Mouse (Mus musculus) hindbrain, embryonic 14.5 days (tissue): ENCODE results near the gene Sema3b. TPM values are rescaled to one million over a fixed set of nuclear protein-coding genes. Genes with fewer than 3 reads are reported as not detected.

Experiments used
- ATAC-seq: fragments of 200-750 bp; cut with Nextera tagmentation; 2 replicates; pipeline ENCODE4 v1.8.0; 2017; ENCODE audit warnings: moderate number of reproducible peaks, mild to moderate bottlenecking, moderate TSS enrichment, moderate library complexity; ENCODE audit not compliant: low FRiP score
- DNase-seq: peaks from one replicate; pipeline ENCODE4 v3.0.0-alpha.2; 2015; ENCODE audit warnings: low spot score
- H3K27ac ChIP-seq: fragments of 300-500 bp; sonication (generic); 2 replicates; pipeline ENCODE4 v1.5.1; 2014; ENCODE audit warnings: mild to moderate bottlenecking, moderate library complexity
- H3K27me3 ChIP-seq: fragments of 300-500 bp; sonication (generic); 2 replicates; pipeline ENCODE4 v1.6.1; 2014; ENCODE audit warnings: mild to moderate bottlenecking, low read length, mixed read lengths; ENCODE audit not compliant: control insufficient read depth, insufficient read depth
- H3K36me3 ChIP-seq: fragments of 300-500 bp; sonication (generic); replicated peaks from 2 replicates; pipeline ENCODE4 v1.6.1; 2014; ENCODE audit not compliant: control insufficient read depth, insufficient read depth
- H3K4me1 ChIP-seq: fragments of 300-500 bp; sonication (generic); replicated peaks from 2 replicates; pipeline ENCODE4 v1.6.1; 2014; ENCODE audit warnings: antibody characterized with exemption, low read length, mixed read lengths; ENCODE audit not compliant: control insufficient read depth, insufficient read depth
- H3K4me2 ChIP-seq: fragments of 300-500 bp; sonication (generic); replicated peaks from 2 replicates; pipeline ENCODE4 v1.6.1; 2014; ENCODE audit warnings: mild to moderate bottlenecking, moderate library complexity
- H3K4me3 ChIP-seq: fragments of 300-500 bp; sonication (generic); replicated peaks from 2 replicates; pipeline ENCODE4 v1.5.1; 2014; ENCODE audit warnings: mild to moderate bottlenecking, low read length
- H3K9ac ChIP-seq: fragments of 300-500 bp; sonication (generic); 2 replicates; pipeline ENCODE4 v1.6.1; 2014
- H3K9me3 ChIP-seq: fragments of 300-500 bp; sonication (generic); 2 replicates; pipeline ENCODE4 v1.6.1; 2016; ENCODE audit warnings: low read length; ENCODE audit not compliant: control insufficient read depth
- WGBS: fragments of 180-500 bp; shearing (Covaris S2); extraction: QIAGEN DNeasy Blood & Tissue Kit; methylation state at CpG from one replicate; pipeline ENCODE4 v1.1.7; 2014; 5-methylcytosine and 5-hydroxymethylcytosine counted together
- polyA plus RNA-seq: library from polyadenylated mRNA; unstranded; fragments of >200 nt; fragmentation: Nextera tagmentation; extraction: Ambion mirVana; gene quantifications from 2 replicates; pipeline ENCODE4 v1.2.1, GENCODE M21; 2014

Sema3b gene
- 4.2 and 4.5 TPM in 2 replicates for polyA plus RNA-seq

DNA sequence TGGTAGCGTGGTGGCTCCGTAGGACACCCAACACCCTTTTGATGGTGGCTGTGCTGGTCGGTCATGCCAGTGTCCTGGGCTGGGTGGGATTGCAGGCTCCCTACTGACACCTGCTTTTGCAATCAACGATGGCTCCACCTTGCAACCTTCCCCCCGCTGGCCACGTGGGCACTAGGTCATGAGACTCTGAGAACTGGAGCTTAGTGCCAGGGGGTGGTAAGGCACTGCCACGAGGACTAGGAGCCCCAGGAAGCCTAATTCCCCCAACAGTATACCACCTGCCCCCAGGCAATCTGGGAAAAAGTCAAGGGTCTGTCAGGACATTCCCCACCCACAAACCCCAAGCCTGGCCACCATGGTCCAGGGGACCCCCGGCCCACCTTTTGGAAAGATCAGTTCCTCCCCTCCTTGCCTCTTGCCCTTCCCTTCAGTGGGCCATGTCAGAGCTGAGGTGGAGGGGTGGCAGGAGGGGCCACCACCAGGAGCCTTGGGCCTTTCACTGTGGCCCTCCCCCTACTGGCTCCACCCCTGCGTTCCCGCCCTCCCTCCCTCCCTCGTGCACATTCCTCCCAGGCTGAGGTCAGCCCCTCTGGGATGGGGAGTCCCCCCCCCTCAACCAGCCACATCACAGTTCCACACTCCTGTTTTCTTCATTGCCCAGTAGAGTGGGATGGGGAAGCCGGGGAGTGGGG lies at the start of gene Sema3b:
Sema3b (minus strand) TSS at position 489 of the 692 bp plus-strand sequence.
- Histone ChIP-seq H3K27ac (no peak within 1 kb of the TSS), H3K27me3 (no peaks in the 10 kb centered on the region), H3K9ac (no peak within 1 kb of the TSS), H3K4me2 (no peak within 1 kb of the TSS), H3K9me3 (no peaks in the 10 kb centered on the region), H3K4me3 (no peak within 1 kb of the TSS), H3K36me3 (peaks cover 4% of the 10 kb centered on the region; the same call in 1 of the 2 replicates), H3K4me1 (peaks cover 29% of the 10 kb centered on the region)
- ATAC-seq (no peak), DNase-seq (no peak)
- 48% methylated on average over 12 of the region's 12 CpGs for WGBS

DNA sequence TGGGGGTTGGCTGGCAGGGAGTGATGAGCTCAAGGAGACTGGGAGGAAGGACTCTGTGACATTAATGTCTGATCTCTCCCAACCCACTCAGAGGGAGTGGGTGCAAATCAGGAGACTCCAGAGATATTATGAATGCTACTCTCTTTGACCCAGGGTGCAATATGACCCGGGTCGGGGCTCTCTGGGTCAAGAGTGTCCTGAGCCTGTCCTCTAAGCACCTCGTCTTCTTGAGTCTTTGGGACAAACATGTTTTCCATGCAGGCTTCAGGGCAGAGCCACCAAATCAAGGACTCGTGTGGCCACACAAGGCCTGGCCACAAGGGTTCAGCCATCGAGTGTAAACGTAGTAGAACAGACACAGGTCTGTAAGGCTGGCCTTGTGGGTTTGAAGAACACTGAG lies 49.1 kb upstream of the Sema3b start:
- Histone ChIP-seq H3K4me1 (no peaks in the 10 kb centered on the region; the same call in none of the 2 replicates), H3K9me3 (no peaks in the 10 kb centered on the region), H3K4me3 (no peak overlapping the region), H3K4me2 (no peak overlapping the region), H3K27ac (no peak overlapping the region), H3K27me3 (no peaks in the 10 kb centered on the region), H3K9ac (no peak overlapping the region), H3K36me3 (no peaks in the 10 kb centered on the region)
- DNase-seq (no peak), ATAC-seq (no peak)
- 90% methylated on average over 6 of the region's 6 CpGs for WGBS

DNA sequence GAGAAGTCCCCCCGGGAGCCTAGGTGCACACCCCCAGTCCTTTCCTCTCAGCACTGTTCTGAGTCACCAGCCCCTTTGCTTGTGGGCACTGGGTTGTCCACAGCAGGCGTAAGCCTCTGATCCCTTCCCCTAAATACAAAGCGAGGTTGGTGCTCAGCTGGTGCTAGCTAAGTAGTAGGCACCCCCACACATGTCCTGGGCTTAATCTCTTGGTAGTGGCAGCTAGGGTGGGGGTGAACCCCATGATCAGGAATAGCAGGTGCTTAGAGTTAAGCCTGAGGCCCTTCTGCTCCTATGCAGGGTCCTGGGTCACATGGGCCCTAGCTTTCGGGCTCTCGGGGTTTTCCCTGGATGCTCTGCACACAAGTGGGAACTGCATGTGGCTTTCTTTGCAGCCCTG lies 48.1 kb upstream of the Sema3b start:
- no peak for DNase-seq
- ATAC-seq: no peak
- Histone ChIP-seq H3K36me3 (no peaks in the 10 kb centered on the region), H3K9ac (no peak overlapping the region), H3K9me3 (no peaks in the 10 kb centered on the region), H3K4me1 (no peaks in the 10 kb centered on the region; the same call in 1 of the 2 replicates), H3K4me3 (no peak overlapping the region), H3K4me2 (no peak overlapping the region), H3K27ac (no peak overlapping the region), H3K27me3 (no peaks in the 10 kb centered on the region)
- whole genome bisulfite sequencing: 82% methylated on average over 5 of the region's 5 CpGs

DNA sequence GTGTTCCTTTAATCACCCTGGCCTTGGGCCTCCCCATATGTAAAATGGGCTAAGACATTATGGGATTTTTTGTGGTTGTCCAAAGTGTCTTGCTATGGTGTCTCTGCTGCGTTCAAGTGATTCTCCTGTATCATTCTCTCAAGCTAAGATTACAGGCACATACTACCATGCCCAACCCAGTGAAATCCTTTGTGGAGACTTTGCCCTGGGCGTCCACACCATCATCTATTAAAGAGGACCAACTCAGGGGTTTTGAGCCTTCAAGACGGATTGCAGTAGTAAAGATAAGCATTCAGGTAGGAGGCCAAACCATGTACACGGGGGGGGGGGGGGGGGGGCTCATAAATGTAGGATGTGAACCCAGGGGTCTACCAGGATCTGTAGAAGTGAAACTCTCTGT lies 45.6 kb upstream of the Sema3b start:
- no peaks in the 10 kb centered on the region for H3K27me3 ChIP-seq
- H3K4me2 ChIP-seq: no peak overlapping the region
- 0 out of 2 replicates have a peak, but pooled peaks cover 8% of the 10 kb centered on the region for H3K4me1 ChIP-seq
- H3K9me3 ChIP-seq: no peaks in the 10 kb centered on the region
- 83% methylated on average over 4 of the region's 4 CpGs for WGBS
- ATAC-seq (no peak), DNase-seq (no peak)
- H3K4me3 ChIP-seq: no peak overlapping the region
- H3K27ac ChIP-seq: no peak overlapping the region
- H3K36me3 ChIP-seq: no peaks in the 10 kb centered on the region
- H3K9ac ChIP-seq: no peak overlapping the region

DNA sequence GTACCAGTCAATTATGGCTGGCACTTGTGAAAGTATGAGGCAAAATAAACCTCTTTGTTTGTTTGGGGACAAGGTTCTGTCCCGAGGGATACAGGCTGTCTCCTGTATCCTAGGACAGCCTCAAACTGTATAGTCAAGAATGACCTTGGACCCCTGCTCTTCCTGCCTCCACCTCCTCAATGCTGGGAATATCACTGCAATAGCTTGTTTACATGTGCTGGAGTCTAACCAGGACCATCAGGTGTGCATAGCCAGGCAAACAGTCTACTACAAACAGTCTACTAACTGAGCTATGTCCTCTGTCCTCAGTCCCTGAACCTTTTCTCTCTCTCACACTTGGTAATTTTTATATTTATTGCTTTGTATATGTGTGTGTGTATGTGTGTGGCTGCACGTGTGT lies 44.4 kb upstream of the Sema3b start:
- no peak for DNase-seq
- no peak for ATAC-seq
- Histone ChIP-seq H3K27ac (no peak overlapping the region), H3K27me3 (no peaks in the 10 kb centered on the region), H3K9me3 (no peaks in the 10 kb centered on the region), H3K4me1 (0 out of 2 replicates have a peak, but pooled peaks cover 8% of the 10 kb centered on the region), H3K4me3 (no peak overlapping the region), H3K36me3 (no peaks in the 10 kb centered on the region), H3K4me2 (no peak overlapping the region), H3K9ac (no peak overlapping the region)
- WGBS: 88% methylated on average over 2 of the region's 2 CpGs

DNA sequence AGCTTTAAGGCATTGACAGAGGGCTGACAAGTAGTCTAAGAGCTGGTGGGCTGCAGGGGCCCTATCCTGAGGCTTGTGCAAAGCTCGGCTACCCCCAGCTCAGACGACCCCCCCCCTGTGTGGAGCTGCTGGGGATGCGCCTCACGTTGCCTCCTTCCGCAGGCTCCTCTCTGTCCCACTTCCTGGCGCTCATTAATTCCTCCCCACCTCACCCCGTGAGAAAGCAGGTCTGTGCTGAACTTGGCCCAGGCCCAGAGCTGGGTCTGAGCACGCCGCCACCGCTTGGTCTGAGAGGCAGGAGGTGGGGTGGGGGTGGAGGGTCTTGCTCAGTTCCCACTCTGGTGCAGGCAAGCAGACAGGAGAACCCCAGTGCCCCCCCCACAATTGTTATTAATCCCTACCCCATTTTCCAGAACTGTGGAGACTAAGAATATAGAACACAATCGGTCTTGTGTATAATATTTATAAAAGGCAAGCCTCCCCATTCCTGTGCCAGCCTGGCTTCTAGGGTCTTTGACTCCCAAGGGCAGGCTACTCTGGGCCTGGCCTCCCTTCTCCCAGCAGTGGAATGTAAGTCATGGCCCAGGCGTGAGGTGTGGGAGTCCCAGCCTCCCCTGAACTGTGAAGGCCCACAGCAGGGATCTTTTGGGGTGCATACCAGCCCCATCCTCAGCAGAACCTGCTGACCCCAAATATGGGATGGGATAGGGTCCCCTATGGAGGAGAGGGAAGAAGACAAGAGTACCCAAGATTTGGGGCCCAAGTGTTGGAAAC lies 41.9 kb upstream of the Sema3b start:
- H3K4me3 ChIP-seq: no peak overlapping the region
- DNase-seq (peak; percentile 43), ATAC-seq (peak; percentile 80)
- H3K9ac ChIP-seq: no peak overlapping the region
- no peaks in the 10 kb centered on the region for H3K9me3 ChIP-seq
- no peak overlapping the region for H3K4me2 ChIP-seq
- no peaks in the 10 kb centered on the region for H3K27me3 ChIP-seq
- 29% methylated on average over 12 of the region's 12 CpGs for WGBS
- H3K27ac ChIP-seq: peak overlapping the region; percentile 75
- H3K4me1 ChIP-seq: 0 out of 2 replicates have a peak, but pooled peaks cover 8% of the 10 kb centered on the region
- no peaks in the 10 kb centered on the region for H3K36me3 ChIP-seq

DNA sequence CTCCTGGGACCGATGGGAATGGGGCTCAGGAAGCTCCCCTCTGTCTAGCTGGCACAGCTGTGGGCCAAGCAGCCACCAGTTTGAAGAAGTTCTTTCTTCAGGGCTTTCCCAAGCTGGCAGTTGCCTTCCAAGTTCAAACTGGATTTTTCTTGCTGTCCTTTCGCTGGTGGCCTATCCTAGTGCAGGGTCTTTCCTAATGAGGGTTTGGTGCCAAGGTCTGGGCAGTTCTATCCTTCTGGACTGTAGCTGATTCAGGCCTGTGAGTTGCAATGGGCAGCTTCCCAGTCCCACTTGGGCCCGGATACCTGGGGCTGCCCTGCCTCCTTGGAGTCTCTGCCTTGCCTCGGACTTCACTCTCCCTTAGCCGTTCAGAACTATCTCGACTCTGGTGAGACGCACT lies 41.2 kb upstream of the Sema3b start:
- no peaks in the 10 kb centered on the region for H3K36me3 ChIP-seq
- DNase-seq: no peak
- ATAC-seq: no peak

DNA sequence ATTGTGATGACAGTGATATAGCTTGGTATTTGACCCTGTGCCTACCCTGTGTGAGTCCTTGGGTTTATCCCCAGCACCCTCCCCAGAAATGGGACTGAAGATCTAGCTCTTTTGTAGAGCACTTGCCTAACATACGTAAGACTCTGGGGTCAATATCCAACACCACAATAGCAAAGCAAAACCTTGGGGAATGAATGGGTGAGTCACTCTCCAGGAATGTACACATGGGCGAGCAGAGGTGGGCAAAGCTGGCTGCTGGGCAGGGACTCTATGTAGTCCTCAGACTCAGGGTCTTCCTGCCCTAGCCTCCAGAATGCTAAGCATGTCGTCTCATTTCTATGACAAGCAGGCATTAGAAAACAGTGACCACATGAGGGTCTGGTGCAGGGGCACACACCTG lies 39.7 kb upstream of the Sema3b start:
- no peak overlapping the region for H3K9ac ChIP-seq
- no peaks in the 10 kb centered on the region for H3K36me3 ChIP-seq
- H3K27me3 ChIP-seq: no peaks in the 10 kb centered on the region
- H3K4me1 ChIP-seq: peaks cover 18% of the 10 kb centered on the region; the same call in 1 of the 2 replicates
- no peaks in the 10 kb centered on the region for H3K9me3 ChIP-seq
- WGBS: 80% methylated on average over 3 of the region's 3 CpGs
- no peak for ATAC-seq
- H3K4me2 ChIP-seq: no peak overlapping the region
- no peak for DNase-seq
- no peak overlapping the region for H3K27ac ChIP-seq
- H3K4me3 ChIP-seq: no peak overlapping the region

More for the DNA sequence above, 41.2 kb upstream of the Sema3b start:
- Histone ChIP-seq H3K4me1 (0 out of 2 replicates have a peak, but pooled peaks cover 8% of the 10 kb centered on the region), H3K27ac (peak overlapping the region; percentile 75), H3K9me3 (no peaks in the 10 kb centered on the region), H3K9ac (no peak overlapping the region), H3K4me2 (no peak overlapping the region), H3K4me3 (no peak overlapping the region), H3K27me3 (no peaks in the 10 kb centered on the region)
- 66% methylated on average over 7 of the region's 7 CpGs for WGBS

DNA sequence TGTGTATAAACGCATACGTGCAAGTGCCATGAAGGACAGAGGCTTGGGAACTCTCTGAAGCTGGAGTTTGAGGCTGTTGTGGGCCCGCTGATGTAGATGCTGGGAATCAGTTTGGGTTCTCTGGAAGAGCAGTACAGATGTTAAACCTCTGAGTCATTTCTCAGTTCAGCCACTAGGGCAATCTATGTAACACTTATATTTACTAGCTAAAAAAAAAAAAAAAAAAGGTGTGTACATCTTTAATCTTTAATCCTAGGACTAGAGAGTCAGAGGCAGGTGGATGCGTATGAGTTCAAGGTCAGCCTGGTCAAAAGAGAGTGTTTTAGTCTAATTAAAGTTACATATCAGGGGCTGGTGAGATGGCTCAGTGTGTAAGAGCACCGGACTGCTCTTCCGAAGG lies 37.9 kb upstream of the Sema3b start:
- Histone ChIP-seq H3K9me3 (no peaks in the 10 kb centered on the region), H3K27me3 (no peaks in the 10 kb centered on the region), H3K4me1 (peaks cover 18% of the 10 kb centered on the region; the same call in 1 of the 2 replicates), H3K9ac (no peak overlapping the region), H3K4me2 (no peak overlapping the region), H3K27ac (no peak overlapping the region), H3K4me3 (no peak overlapping the region), H3K36me3 (no peaks in the 10 kb centered on the region)
- WGBS: 79% methylated on average over 6 of the region's 6 CpGs
- no peak for ATAC-seq
- DNase-seq: no peak
